In the genomic region with DNA sequence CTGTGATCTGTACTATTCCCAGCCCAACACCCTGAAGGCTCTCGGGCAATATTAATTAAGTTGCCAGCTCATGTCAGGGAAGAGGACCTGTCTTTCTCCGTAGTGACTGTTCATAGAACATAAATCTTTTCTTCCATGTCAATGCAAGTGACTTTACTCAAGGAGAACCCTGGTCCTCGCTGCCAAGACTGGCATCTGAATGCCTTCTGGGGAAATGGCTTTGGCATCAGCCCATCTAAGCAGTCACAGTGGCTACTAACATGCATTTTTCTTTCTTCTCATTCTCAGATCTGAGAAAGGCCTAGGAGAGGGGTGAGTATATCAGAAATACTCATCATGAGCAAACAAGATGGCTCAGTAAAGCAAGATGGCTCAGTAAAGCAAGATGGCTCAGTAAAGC, we compare ENCODE assay signal across 25 mouse cellular contexts.
DNase-seq lines count a peak whose midpoint lies in the region; ATAC-seq and TF ChIP-seq lines count a peak whose summit lies in the region.
"Had no signal": no experiment of that assay in that cellular context is flagged by ENCODE, and none has a peak within 500 bp of the region (broad histone marks: within the 10 kb centered on the region; RNA-seq: fewer than 3 reads in every experiment).

No protein-coding gene starts in this region.

- H3K27me3 ChIP-seq in hindbrain, postnatal 0 days (ENCODE audit: insufficient read depth, low read length), result no peaks in the 10 kb centered on the region
- H3K27me3 ChIP-seq in hindbrain, embryonic 11.5 days (ENCODE audit: control insufficient read depth, insufficient read depth, low read length), result no peaks in the 10 kb centered on the region
- H3K27me3 ChIP-seq in heart, embryonic 12.5 days (replicated peaks), result peaks cover 14% of the 10 kb centered on the region; the same call in 1 of the 2 replicates
- H3K27me3 ChIP-seq: hindbrain, embryonic 13.5 days; liver, embryonic 15.5 days; lung, embryonic 15.5 days; neural tube, embryonic 12.5 days had no signal

- H3K4me2 ChIP-seq in hindbrain, postnatal 0 days (ENCODE audit: low read depth, low read length), result no peak overlapping the region
- no peak overlapping the region for H3K4me2 ChIP-seq in hindbrain, embryonic 11.5 days (replicated peaks; ENCODE audit: low read depth, low read length)
- H3K4me2 ChIP-seq in heart, embryonic 12.5 days, result no peak overlapping the region
- H3K4me2 ChIP-seq: hindbrain, embryonic 13.5 days; liver, embryonic 15.5 days; lung, embryonic 15.5 days; neural tube, embryonic 12.5 days had no signal

- peaks cover 13% of the 10 kb centered on the region; the same call in 1 of the 2 replicates for H3K4me1 ChIP-seq in hindbrain, postnatal 0 days (ENCODE audit: insufficient read depth, low read length)
- no peaks in the 10 kb centered on the region for H3K4me1 ChIP-seq in hindbrain, embryonic 11.5 days (replicated peaks; ENCODE audit: control insufficient read depth, insufficient read depth, low read length)
- no peaks in the 10 kb centered on the region for H3K4me1 ChIP-seq in heart, embryonic 12.5 days (replicated peaks)
- H3K4me1 ChIP-seq: limb, embryonic 10.5 days; liver, embryonic 15.5 days; lung, embryonic 15.5 days; megakaryocyte, embryonic 14.5 days had no signal

- H3K9ac ChIP-seq in hindbrain, postnatal 0 days (replicated peaks; ENCODE audit: low read length), result no peak overlapping the region
- H3K9ac ChIP-seq in hindbrain, embryonic 11.5 days (ENCODE audit: low read depth, low read length), result no peak overlapping the region
- no peak overlapping the region for H3K9ac ChIP-seq in heart, embryonic 12.5 days
- H3K9ac ChIP-seq: hindbrain, embryonic 13.5 days; liver, embryonic 15.5 days; lung, embryonic 15.5 days; neural tube, embryonic 12.5 days had no signal

- H3K36me3 ChIP-seq in hindbrain, postnatal 0 days (ENCODE audit: insufficient read depth, low read length), result no peaks in the 10 kb centered on the region
- no peaks in the 10 kb centered on the region for H3K36me3 ChIP-seq in hindbrain, embryonic 11.5 days (ENCODE audit: control insufficient read depth, insufficient read depth, low read length)
- H3K36me3 ChIP-seq in heart, embryonic 12.5 days, result no peaks in the 10 kb centered on the region
- H3K36me3 ChIP-seq: forebrain, embryonic 10.5 days; hindbrain, embryonic 13.5 days; limb, embryonic 10.5 days; liver, embryonic 15.5 days; lung, embryonic 15.5 days; neural tube, embryonic 12.5 days had no signal

- no peaks in the 10 kb centered on the region for H3K9me3 ChIP-seq in hindbrain, postnatal 0 days (ENCODE audit: low read length)
- no peaks in the 10 kb centered on the region for H3K9me3 ChIP-seq in hindbrain, embryonic 11.5 days (ENCODE audit: control insufficient read depth, low read length)
- no peaks in the 10 kb centered on the region for H3K9me3 ChIP-seq in heart, embryonic 12.5 days (replicated peaks)
- H3K9me3 ChIP-seq: forebrain, embryonic 10.5 days; hindbrain, embryonic 13.5 days; limb, embryonic 10.5 days; liver, embryonic 15.5 days; lung, embryonic 15.5 days; megakaryocyte, embryonic 14.5 days; neural tube, embryonic 12.5 days had no signal

- ATAC-seq in hindbrain, postnatal 0 days, result no peak
- ATAC-seq in hindbrain, embryonic 11.5 days (ENCODE audit: low FRiP score), result no peak
- ATAC-seq in heart, embryonic 12.5 days (ENCODE audit: insufficient number of reproducible peaks, low FRiP score), result no peak
- ATAC-seq: inflammation-experienced regulatory T-cells, adult 6 months had no signal

- no peak for TF ChIP-seq CTCF in hindbrain, postnatal 0 days (IDR thresholded peaks at IDR 0.05; ENCODE audit: low read depth)

- no peak overlapping the region; the same call in 1 of the 2 replicates for H3K27ac ChIP-seq in hindbrain, postnatal 0 days
- no peak overlapping the region for H3K27ac ChIP-seq in hindbrain, embryonic 11.5 days (ENCODE audit: low read depth, low read length)
- H3K27ac ChIP-seq in heart, embryonic 12.5 days (ENCODE audit: poor library complexity, severe bottlenecking), result no peak overlapping the region
- H3K27ac ChIP-seq: forebrain, embryonic 10.5 days; heart, adult 2 months; hindbrain, embryonic 13.5 days; left cerebral cortex, adult 2 months; limb, embryonic 10.5 days; liver, embryonic 15.5 days; lung, embryonic 15.5 days; neural tube, embryonic 12.5 days had no signal

- DNase-seq in adrenal gland, adult (ENCODE audit: inconsistent age in 2 of 2, low spot score in 1 of 2), result peak; percentile 52 to 87
- no peak for DNase-seq in adrenal gland, postnatal 4 days (ENCODE audit: low spot score in 2 of 2)
- DNase-seq in hindbrain, postnatal 0 days (ENCODE audit: low spot score), result peak; percentile 56
- DNase-seq in hindbrain, embryonic 11.5 days (ENCODE audit: low spot score), result no peak
- DNase-seq in kidney, postnatal 36 days, result peak; percentile 20 to 39
- DNase-seq in kidney, postnatal 4 days, result no peak
- peak; percentile 73 for DNase-seq in adrenal gland, postnatal 10 days
- DNase-seq: cerebellum, adult 18-20 months; gastrocnemius, postnatal 36 days; heart, adult 2 months; layer of hippocampus, adult 9-11 months; liver; lung, postnatal 36 days; midbrain, embryonic 14.5 days; thymus, postnatal 25 days had no signal

- no peak overlapping the region for H3K4me3 ChIP-seq in hindbrain, postnatal 0 days (ENCODE audit: low read length)
- no peak overlapping the region for H3K4me3 ChIP-seq in hindbrain, embryonic 11.5 days (ENCODE audit: low read depth, low read length)
- no peak overlapping the region for H3K4me3 ChIP-seq in heart, embryonic 12.5 days
- H3K4me3 ChIP-seq: forebrain, embryonic 10.5 days; heart, adult 2 months; hindbrain, embryonic 13.5 days; left cerebral cortex, adult 2 months; limb, embryonic 10.5 days; liver, embryonic 15.5 days; lung, embryonic 15.5 days; megakaryocyte, embryonic 14.5 days; neural tube, embryonic 12.5 days had no signal

- 34% methylated on average over 3 of the region's 3 CpGs for WGBS in hindbrain, postnatal 0 days
- 85% methylated on average over 3 of the region's 3 CpGs for WGBS in hindbrain, embryonic 11.5 days
- WGBS in heart, embryonic 12.5 days, result 70% methylated on average over 3 of the region's 3 CpGs

Comparison
In these comparisons a context has a peak if more than half of its experiments do, and no peak if none do; other contexts are left out.
1. DNase-seq: peak in adrenal gland, adult (2 of 2), hindbrain, postnatal 0 days (single experiment), kidney, postnatal 36 days (2 of 2) and adrenal gland, postnatal 10 days (single experiment); none in adrenal gland, postnatal 4 days (0 of 2), hindbrain, embryonic 11.5 days (single experiment) and kidney, postnatal 4 days (0 of 2).